Mouse (Mus musculus) WW6 (cell line): ENCODE results near the gene Hsf5.

Source experiments
- DNase-seq: peaks from one replicate; pipeline ENCODE4 v3.0.0-alpha.2; 2013; ENCODE audit warnings: low read depth, low spot score

Gene Hsf5

GRCm38 (mm10) chr11:87590841-87591525 is 26.0 kb upstream of the Hsf5 start:
- no peak for DNase-seq

GRCm38 (mm10) chr11:87591526-87592353 is 25.2 kb upstream of the Hsf5 start, which contains the start of gene Mtmr4:
TSS of gene Mtmr4 (plus strand) at chr11:87592162.
- DNase-seq, result peak; percentile 100

DNA sequence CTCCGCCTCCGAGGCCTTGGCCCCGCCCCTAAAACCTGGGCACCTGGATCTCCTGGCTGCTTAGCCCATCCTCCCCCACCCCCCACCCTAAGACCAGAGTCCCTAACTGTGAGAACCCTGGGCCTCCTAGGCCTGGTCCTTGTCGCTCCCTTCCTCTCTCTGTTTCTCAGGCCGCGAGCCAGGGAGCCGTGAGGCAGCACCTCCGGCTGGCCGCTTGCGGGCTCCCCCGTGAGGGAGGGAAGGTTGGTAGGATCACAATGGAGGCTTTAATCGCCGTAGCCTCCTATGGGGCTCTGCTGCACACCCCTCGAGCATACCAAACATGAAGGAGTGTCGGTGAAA is 24.6 kb upstream of the Hsf5 start:
- no peak for DNase-seq

DNA sequence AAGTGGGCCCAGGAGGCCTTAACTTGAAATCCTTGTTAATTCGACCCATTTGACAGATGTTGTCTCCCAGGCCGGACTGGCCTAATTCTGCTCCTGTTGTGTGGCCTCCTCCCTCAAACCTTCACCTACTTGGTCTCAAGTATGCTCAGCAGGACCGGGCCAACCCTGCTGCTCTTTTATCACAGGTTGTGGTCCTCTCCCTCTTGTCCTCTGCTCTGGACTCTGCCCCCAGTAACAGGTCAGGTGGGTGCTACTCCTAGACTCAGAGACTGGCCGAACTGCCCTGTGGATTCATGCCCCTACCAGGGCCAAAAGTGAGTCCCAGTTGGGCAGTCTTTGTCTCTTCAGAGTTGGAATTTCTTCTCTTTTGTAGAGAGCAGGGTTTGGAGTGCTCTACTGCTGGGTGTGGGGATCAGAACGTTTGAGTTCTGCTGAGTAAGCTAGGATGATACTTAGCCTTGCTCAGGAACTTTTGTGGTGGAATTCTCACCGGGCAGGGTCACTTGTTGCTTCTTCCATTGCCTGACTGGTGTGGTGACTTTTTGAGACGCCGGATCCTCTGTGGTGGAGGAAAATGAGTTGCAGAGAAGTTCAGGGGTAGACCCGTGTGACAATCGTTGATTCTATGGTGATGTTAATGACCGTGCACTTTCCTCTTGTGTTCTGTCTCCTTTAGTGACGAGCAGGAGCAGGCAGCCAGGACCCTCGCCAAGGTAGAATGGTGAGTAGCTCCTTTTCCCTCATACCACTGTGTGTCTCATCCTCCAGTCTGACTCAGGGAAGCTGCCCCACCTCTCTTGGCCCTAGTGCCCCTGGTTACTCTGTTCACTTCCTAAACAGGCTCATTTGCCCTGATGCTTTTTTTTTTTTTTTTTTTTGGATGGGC is 24.0 kb upstream of the Hsf5 start:
- DNase-seq, result no peak

DNA sequence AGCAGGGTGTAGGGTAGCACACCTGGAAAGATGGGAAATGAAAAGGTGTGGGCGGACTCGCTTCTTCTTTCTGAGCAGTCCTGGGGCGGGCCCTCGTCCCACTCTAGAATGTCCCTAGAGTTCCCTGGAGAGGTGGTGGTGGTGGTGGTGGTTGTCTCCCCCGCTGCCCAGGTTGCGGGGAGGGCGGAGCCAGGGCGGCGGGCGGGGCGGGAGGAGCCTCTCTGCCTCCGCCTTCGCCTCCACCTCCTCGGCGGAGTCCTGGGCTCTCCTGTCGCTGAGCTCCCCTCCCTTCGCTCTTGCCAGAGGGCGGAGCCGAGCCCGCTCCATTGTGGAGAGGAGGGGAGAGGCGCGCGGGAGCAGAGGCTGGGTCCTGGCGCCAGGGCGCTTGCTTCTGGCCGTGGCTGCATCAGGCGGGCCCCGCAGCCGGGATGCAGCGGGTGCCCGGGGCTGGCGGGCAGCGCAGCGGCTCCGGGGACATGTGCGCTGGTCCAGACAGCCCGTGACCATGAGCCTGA is 21.6 kb upstream of the Hsf5 start:
- DNase-seq, result peak; percentile 90

- DNase-seq, result no peak
Measured at GRCm38 (mm10) chr11:87595976-87596375, 21.0 kb upstream of the Hsf5 start.

GRCm38 (mm10) chr11:87596492-87596891 is 20.5 kb upstream of the Hsf5 start:
- no peak for DNase-seq

DNA sequence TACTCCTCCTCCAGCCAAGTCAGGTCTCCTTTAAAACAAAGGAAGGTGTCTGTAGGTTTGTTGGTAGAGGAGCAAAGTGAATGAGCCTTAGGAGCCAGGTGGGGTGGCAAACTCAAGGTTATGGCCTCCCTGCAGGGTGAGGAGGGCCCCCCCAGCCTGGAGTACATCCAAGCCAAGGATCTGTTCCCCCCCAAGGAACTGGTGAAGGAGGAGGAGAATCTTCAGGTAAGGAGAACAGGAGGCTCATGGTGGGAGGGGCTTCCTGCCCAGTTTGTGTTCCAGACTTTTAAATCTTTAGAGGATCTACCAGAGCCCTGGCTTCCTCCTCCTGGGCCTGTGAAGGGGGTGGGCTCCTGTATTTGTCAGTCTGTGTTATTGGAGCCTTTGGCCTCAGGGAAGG is 19.9 kb upstream of the Hsf5 start:
- no peak for DNase-seq

- no peak for DNase-seq
Measured at GRCm38 (mm10) chr11:87599395-87600089, 17.4 kb upstream of the Hsf5 start.

GRCm38 (mm10) chr11:87600322-87600853 is 16.6 kb upstream of the Hsf5 start:
- no peak for DNase-seq

GRCm38 (mm10) chr11:87602234-87602633 is 14.7 kb upstream of the Hsf5 start:
- DNase-seq, result no peak

GRCm38 (mm10) chr11:87603571-87603970 is 13.4 kb upstream of the Hsf5 start:
- no peak for DNase-seq

DNA sequence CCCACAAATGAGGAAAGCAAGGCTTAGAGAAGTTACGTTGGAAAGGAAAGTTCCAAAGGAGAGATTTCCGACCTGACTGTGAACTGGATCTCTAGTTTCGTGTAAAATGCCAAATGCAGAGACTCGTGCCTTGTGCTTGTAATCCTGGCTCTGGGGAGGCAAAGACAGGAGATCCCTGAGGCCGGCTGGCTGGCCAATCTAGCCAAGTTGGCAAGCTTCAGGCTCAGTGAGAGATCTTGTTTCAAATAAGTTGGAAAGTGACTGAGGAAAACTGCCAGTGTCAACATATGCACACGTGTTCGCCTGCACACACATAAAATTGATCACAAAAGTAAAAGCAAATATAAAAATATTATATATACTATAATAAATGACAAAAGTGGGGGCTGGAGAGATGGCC is 7.7 kb upstream of the Hsf5 start:
- DNase-seq, result no peak

- DNase-seq, result no peak
Measured at GRCm38 (mm10) chr11:87611547-87611946, 5.4 kb upstream of the Hsf5 start.

- no peak for DNase-seq
Measured at GRCm38 (mm10) chr11:87613972-87614371, 3.0 kb upstream of the Hsf5 start.

DNA sequence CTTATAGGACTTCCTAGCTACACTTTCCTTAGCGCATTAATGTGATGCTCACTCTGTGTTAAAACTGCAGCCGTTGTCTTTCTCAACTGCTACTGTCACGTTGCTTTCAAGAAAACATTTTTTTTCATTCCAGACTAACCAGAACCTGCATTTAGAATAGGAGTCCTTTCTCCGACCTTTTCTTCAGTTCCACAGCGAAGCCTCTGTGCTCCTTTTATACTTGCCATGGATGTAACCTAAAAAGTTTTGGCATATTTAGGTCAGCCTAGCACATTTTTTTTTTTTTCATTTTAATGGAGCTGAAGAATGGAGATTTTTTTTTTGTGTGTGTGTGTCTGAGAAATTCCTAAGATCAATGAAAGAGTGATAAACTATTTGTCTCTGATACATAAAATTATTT is 1.4 kb upstream of the Hsf5 start:
- DNase-seq, result no peak

DNA sequence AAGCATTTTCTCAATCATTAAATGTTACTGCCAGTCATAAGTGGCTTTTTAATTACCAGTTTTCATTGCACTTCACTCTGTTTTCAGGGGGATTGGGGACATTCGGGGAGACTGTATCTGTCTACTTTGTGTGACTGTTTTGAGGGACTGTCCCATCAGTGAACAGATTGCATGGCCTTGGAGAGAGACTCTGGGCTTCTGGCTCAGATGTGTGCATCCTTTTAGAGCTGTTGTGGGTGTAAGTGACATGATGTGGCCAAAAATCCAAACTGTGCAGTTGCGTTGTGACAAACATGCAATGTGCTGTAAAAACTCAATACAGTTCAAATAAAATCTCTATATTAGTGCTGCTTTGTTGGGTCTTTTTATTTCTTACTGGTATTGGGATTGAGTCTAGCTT is 1.0 kb upstream of the Hsf5 start:
- DNase-seq, result no peak

GRCm38 (mm10) chr11:87617606-87618005 is 642 bp downstream of the Hsf5 start:
- DNase-seq, result no peak

- no peak for DNase-seq
Measured at GRCm38 (mm10) chr11:87623160-87623559, 6.2 kb downstream of the Hsf5 start.

DNA sequence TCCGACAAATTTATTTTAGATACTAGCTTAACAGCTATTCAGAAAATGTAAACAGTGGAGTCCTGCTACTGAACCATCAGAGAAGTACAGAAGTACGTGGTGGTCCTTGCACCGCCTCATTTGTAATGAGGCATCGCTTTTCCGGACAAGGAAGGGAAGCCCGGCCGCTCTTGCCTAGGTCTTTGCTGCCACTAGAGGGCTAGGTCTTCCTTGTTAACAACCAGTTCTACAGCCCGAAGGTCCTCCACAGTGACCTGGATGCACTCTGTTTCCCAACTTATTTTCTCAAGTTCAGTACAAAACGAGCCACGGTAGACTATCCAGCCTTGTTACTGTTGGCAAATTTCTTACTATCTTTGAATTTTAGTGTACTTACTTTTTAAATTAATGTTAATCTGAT is 12.9 kb downstream of the Hsf5 start:
- peak; percentile 46 for DNase-seq

DNA sequence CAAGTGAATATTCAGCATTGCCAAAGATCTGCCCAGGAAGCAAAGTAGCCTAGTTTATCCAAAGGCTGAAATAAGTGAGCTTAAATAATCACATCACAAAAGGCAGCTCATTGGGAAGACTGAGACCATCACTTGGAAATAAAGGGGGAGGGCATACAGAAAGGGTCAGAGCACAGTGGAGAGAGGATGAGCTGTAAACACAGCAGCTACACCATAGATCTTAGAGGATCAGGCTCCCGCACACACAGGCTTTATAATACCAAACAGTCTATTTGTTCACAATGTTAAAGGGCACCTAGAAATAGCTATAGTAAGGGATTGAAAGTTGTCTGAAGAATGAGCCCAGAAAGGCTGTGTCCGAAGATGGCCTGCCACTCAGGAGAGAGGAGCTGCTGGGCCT is 21.8 kb downstream of the Hsf5 start:
- no peak for DNase-seq
